Mouse (Mus musculus): ENCODE data around the gene Atp7a.

Atp7a gene

DNA sequence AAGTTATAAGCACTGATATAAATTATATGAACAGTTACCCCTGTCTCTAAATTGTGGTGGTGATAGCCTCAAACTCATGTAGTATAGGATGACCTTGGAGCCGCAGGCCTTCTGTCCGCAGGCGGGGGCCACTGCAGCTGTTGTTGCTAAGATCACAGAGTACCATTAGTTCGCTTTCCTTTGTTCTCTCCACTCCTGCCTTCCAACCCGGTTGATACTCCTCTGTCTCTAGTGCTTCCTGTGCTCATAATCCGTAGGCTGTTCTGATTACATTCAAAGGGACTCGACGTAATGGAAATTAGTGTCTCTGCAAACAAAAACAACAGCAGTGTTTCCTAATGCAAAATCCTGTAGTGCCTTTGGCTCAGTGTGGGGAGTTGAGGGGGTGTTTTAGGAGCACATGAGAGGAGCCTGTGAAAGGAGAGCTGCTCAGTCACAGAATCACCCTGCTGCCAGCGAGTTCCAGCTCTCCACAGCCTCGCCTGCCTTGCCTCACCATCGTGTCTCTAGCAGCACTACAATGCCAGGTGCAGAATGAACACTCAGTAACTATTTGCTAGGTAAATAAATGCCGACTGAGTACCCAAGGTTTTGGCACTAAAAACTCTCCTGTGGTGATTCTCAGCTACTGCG is 53.9 kb downstream of the Atp7a start:
- no peak for DNase-seq (ENCODE audit: low spot score in 2 of 2)

DNA sequence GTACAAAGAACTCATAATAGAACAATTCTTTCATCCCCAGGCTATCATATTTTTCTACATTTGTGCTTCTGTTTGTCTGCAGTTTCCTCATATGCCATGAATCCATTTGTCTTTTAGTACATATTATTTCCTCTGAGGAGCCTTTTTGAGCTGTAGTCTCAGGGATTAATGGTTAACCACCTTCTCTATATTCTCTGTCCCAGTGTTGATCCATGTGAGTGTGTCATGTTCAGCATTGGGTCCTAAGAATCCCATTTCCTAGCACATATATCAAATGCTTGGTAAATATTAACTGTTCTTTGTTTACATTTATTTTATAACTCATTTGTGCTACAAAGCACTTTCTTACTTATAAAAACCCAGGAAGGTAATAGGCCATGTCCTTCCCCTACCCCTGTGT is 55.4 kb downstream of the Atp7a start:
- no peak for DNase-seq (ENCODE audit: low spot score in 2 of 2)

DNA sequence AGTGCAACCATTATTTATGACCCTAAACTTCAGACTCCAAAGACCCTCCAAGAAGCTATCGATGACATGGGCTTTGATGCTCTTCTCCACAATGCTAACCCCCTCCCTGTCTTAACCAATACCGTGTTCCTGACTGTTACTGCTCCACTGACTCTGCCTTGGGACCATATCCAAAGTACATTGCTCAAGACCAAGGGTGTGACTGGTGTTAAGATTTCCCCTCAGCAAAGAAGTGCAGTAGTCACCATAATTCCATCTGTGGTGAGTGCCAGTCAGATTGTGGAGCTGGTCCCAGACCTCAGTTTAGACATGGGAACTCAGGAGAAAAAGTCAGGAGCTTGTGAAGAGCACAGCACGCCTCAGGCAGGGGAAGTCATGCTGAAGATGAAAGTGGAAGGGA is 58.1 kb downstream of the Atp7a start:
- no peak for DNase-seq (ENCODE audit: low spot score in 2 of 2)

DNA sequence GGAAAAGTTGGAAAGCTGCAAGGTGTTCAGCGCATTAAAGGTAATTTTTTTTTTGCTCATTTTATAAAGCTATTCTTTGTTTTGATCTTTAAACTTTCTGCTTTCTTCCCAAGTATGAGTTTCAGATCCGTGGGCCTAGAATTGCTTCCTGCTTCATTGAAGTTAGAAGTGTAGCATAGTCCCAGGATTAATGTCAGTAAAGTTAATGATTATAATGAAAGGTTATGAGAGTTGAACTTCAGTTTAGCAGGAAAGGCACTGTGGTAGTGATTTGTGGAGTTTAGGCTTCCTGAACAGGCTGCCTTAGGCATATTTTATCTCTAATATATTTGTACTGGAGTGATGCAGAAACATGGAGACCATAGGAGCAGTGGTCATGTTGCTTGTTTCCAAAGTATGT is 58.5 kb downstream of the Atp7a start:
- DNase-seq (ENCODE audit: low spot score in 2 of 2), result no peak

DNA sequence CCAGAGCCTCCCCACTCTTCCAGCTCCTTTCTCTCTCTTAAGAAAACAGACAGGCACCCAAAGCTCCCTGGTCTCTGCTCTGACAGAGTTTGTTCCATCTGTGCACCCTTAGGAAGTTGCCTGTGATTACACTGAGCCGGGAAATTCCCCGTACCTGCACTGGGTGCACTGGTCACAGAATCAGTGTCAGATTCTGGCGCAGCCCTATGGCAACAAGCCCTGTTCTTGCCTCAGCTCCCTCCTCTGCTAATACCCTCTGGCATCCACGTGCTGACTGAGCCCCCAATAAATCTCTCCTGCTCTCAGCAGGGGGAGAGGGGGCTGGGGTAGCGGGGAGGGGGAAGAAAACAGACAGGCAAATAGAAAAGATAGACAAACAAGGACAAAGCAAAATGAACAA is 65.9 kb downstream of the Atp7a start:
- no peak for DNase-seq (ENCODE audit: low spot score in 2 of 2)

DNA sequence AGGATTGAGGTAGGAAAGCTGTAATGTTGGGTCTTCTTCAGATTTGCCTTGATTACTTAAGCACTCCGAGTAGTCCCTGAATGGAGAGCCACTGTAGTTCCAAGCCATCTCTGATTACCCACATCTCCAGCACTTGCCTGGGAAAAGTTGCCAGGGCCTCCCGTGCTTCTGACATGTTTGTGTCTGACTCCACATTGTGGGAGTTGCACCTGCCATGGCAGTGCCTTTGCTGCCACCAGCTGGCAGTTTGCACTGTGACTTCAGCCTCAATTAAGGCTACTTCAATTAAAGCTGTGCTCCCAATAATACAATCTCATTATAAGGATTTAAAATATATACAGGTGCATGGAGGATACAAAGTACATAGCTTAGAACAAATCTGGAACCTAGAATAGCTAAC is 78.4 kb downstream of the Atp7a start:
- peak in 1 of 2 experiments; percentile 2 for DNase-seq (ENCODE audit: low spot score in 2 of 2)

DNA sequence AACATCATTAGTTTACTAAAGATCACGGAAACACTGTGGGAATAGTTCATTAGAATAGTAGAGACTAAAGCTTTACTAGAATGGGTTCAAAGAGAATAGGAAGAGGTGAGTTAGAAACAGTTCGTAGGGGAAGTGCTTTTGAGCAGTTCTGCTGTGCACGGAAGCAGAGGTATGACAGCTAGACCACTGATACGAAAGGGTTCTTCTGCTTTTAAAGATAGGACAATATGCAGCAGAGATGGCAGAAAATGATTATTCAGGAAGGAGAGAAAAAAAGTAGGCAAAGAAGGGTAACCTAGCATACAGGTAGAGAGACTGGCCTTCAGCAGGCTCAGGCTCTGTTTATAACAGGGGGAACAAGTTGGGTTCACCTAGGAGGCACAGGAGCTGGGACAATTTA is 86.8 kb downstream of the Atp7a start:
- DNase-seq (ENCODE audit: low spot score in 2 of 2), result no peak

DNA sequence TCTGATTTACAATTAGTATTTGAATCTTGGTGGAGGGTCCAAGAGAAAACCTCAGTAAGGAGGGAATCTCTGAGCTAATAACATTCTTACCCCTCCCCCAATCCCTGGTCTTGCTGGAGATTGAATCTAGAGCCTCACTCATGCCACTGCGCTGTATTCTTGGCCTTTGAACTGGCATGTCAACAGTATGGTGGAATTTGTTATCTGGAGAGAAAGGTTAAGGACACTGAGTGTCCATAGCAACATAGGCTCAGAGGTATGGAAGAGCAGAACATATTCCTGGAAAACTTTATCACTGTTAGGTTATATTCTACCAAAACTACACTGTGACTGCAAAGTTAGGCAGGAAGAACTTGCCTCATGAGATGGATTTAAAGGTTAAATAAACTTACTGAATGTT is 87.6 kb downstream of the Atp7a start:
- no peak for DNase-seq (ENCODE audit: low spot score in 2 of 2)

DNA sequence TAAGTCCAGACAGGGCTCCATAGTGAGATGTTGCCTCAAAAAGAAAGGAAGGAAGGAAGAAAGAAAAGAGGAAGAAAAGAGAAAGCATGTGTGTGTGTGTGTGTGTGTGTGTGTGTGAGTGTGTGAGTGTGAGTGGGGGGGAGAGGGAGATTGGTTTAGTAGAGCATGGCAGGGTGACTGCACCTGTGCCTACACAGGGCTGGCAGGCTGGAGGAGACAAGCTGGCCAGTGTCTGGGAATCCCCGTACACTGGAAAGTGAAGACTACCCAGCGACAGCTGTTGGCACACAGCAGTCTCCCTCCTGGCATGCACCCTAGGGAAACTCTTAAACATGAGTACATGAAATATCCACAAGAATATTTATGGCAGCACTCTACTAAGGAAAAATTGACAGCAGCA is 95.7 kb downstream of the Atp7a start:
- DNase-seq (ENCODE audit: low spot score in 2 of 2), result no peak

DNA sequence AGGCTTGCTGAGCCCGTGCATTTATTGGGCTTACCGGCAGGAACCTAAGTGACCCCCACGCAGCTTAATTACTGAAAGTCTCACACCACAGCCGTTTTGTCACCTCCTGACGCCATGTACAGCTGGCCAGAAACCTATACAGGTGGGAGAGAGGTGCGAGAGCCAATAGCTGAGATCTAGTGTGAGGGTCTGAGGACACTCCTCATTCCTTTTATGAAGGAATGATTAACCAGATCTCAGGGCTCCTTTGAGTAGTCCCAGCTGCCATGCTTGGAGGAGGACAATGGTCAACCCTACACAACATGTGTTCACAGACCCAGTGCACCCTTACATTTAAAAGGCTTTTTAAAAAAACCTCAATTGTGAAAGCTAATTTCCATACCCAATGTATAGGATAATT is 101.2 kb downstream of the Atp7a start:
- DNase-seq (ENCODE audit: low spot score in 2 of 2), result no peak

DNA sequence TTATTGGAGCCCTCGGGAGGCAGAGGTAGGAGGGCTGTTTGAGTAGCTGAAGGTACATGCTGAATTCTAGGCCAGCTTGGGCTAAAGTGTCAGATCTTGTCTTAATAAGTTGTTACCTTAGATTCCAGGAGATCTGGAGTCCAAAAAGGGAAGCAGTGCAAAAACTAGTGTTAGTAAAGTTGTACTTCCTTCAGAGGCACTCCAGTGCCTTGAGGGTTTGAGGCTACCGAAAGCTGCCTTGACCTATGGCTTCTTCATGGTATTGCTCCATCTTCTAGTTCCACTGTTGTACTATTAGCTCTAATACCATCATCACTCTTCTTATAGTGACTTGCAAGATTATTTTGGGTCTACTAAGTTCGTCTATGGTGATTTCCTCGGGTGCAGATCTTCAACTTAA is 102.8 kb downstream of the Atp7a start:
- no peak for DNase-seq (ENCODE audit: low spot score in 2 of 2)

DNA sequence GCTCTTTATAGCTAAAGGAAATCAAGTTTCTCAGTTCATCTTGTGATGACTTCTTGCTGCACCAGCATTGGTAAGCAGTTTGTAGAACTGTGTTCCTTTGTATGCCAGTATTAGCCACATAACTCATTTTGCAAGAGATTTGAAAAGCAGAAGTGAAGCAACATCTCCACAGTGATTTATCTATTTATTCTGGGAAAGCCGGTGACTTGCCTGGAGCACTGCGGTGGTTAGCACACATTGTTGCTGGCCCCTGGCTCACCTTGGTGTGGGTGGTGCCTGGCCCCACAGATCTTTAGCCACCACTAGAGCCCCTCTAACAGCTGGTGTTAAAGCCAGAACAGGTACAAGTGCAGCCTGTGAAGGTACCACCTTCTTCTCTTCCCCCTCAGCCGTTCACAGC is 107.8 kb downstream of the Atp7a start:
- DNase-seq (ENCODE audit: low spot score in 2 of 2), result no peak

DNA sequence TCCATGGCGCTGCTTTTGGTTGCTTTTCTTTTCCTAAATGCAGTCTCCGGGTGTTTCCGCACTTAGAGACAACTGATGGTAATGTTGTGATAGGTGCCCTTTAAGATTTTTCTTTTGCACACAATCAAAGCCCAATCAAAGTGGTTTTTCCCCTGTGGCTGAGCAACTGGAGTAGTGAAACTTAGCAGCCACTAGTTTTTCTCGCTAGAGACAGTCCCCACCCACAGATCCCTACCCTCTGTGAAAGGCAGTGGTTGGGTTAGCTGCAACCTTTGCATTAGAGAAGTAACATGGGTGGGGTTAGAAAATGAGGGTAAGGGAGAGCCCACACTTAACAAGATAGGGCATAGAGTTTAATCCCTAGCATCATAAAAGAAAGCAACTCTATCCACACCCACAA is 108.4 kb downstream of the Atp7a start:
- DNase-seq (ENCODE audit: low spot score in 2 of 2), result no peak

DNA sequence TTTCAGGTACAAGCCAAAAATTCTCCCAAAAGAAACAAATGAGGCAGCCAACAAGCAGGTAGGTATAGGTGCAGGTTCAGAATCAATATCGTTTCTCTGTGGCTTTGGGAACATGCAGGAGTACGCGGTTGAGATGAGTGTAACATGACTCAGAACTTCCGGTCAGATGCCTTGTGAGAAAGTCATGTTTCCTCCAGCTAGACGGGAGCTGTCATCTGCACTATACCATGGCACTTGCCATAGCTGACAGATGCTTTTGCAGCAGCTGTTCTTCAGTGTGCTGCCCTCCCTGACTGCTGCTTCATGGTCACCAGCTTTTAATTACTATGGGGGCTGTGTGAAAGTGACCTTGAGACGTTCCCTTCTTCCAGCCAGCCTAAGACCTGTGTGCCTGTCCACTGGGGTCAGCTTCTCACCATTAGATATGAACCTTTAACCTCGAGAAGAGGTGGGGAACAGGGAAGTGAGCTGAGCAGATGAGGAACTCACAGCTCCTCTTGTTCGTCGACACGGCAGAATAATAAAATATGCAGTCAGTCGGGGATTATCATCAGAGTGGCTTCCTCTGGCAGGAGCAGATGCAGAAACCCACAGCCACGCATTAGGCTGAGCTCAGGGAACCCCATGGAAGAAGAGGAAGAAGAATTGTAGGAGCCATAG is 109.0 kb downstream of the Atp7a start:
- DNase-seq (ENCODE audit: low spot score in 2 of 2), result peak in 1 of 2 experiments; percentile 2

DNA sequence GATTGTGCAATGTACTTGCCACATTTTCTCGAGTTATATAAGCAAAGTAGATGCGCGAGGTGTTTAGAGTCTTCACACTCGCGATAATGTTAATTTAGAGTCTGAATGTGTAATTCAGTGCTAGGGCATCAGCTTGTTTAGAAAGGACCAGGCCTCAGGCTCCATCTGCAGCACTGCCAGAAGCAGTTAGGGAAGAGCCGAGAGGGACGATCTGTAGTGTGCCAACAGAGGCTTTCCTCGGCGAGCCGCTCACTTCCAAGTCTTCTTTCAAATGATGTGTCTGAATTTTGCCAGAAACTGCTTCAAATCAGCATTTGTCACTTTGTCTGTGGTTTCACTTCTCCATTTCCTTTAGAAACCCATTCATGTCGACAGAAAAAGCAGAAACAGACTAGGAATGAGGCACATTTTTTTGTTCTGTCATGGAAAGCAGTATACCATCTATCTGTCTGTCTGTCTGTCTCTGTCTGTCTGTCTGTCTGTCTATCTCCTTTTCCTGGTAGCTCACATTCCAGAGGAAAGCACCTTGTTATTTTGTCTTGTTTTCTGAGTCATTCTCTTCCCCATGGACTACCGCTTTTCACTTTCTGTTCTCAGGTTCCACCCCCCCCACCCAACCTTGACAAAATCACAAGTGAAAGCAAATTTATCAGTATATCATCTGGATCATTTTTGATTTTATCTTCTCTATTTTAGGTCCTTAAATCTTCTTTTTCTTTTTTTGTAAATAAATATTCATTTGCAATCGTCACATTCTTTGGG is 112.4 kb downstream of the Atp7a start:
- DNase-seq (ENCODE audit: low spot score in 2 of 2), result no peak

DNA sequence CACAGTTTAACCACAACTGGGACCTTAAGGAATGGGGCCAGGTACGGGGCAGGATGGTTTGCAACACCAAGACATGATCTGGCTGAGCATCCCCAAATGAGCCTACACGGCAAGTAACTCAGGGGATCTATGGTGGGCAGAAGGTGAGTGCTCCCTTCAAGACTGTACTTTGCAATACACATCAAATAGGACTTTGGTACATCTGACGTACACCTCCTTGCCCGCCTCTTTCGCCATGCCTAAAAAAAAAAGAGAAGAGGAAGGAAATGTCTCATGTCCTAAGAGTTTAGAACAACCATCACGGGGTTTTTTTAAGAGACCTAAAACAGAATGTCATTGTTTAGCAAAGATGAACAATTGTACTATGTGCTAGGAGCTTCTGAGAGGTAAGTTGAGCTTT is 115.9 kb downstream of the Atp7a start, which contains the start of gene Tlr13:
Gene Tlr13 (plus strand): TSS at position 269 of the 400 bp plus-strand sequence.
- no peak for DNase-seq (ENCODE audit: low spot score in 2 of 2)

DNA sequence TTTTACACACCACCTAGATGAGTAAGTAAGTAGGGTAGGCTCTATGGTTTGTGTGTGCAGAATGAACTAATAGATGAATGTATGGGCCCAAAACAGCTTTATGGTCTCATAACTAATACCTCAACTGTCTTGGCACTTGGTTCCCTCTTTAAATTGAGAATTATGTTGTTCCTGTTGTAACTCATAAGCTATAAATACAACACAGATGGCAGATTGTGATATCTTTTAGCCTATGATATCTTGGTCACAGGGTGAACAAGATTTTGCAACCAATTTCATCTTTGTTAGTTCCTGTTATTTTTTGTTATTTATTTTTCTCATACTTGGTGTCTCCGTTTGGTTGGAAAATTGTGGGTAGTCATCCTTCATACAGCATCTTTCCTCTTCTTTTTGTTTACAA is 121.1 kb downstream of the Atp7a start:
- DNase-seq (ENCODE audit: low spot score in 2 of 2), result no peak

DNA sequence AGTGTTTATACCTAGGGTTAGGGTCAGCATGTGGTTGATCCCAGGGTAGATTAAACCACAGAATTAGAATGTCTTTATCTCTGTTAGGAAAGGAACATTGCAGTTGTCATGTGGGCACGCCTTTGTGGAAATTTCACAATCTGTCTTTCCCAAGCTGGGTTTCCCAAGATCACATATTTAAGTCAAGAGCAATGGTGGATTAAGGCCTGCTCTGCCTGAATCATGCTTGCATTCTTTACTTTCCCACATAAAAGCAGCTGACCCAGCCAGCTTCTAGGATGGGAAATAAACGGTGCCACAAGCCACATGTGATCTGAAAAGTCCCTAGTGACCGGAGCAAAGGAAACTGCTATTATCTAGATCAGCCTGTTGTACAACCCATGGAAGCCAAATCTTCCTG is 122.4 kb downstream of the Atp7a start:
- DNase-seq (ENCODE audit: low spot score in 2 of 2), result no peak

DNA sequence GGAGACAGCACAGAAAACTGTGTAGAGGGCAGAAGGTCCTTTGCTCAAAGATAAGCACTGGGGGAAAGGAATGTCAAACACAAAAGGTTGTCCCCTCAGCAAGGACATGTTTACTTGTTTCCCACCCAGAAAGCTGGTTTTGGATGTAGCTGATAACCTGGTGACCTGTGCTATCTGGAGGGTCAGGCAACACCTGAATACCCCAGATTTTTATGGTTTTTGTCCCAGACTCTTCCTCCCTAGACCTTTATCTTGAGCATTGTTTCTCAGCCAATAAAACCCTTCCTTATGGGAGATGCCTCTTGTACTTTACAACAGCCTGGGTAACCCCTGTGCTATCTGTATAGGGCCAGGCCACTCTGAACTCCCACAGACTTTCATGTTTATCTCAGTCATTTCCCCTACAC is 127.1 kb downstream of the Atp7a start:
- DNase-seq (ENCODE audit: low spot score in 2 of 2), result no peak

DNA sequence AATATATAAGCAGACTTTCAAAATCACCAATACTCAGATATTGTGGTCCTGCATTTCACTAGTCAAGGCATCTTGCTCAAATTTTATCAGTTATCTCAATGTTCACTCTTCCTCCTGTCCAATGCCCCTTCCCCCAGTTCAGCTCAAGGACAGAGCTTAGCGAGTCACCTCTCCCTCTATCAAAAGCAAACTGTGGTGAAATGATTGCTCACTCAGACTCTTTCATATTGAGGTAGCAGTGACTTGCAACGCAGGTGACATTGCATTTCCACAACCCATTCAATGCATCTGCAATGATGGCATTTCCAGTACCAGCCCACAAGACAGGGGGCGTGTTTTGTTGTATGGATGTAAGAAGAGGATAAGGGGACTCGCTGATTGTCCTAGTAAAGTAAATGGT is 128.8 kb downstream of the Atp7a start:
- no peak for DNase-seq (ENCODE audit: low spot score in 2 of 2)

DNA sequence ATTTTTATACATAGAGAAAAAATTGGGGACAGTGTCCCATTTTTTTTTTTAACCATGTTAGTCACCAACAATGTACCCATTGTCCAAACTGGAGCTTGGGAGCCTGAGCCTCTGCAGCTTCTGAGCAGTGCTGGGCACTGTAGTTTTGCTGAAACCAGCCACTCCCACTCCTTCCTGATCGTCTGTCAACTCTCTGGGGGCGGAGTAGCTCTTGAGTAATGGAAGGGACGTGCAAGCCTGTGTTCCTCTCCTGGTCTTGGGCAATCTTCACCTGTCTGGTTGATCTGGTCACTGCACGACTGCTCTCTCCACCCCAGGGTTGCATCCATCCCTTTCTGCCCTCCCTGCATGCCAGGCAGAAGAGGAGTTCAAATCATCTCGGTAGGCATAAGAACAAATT is 136.9 kb downstream of the Atp7a start:
- DNase-seq (ENCODE audit: low spot score in 2 of 2), result no peak

DNA sequence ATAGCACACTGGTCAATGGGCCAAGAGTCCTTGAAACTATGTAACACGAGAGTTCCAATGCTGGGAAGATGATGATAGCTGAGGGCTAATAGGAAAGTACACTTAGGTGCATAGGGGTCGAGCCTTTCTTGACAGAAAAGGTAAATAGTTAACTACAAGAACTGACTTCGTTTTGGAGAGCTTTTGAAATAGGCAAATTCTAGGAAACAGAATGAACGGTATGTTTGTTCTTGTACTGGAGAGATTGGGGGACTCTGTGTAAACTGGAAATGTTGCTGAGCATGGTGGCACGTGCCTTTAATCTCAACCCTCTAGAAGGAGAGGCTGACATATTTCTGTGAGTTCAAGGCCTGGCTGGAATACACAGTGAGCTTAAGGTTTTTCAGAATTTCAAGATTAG is 137.5 kb downstream of the Atp7a start:
- no peak for DNase-seq (ENCODE audit: low spot score in 2 of 2)

DNA sequence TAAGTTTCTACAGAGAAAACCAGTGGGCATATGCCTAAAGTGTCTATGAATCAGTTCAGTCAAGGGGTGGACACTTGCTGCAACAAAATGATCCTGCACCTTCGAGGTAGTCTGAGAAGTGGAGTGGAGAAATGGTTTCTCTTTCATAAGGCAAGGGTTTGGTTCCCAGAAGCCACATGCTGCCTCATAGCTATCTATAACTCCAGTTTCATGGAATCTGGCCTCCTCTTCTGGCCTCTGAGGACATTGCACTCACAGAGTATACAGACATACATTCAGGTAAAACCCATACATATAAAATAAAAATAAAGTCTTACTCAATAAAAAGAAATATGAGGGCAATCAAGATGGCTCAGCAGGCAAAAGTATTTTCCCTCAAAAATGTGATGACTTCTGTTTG is 138.0 kb downstream of the Atp7a start:
- no peak for DNase-seq (ENCODE audit: low spot score in 2 of 2)

All from thymus, postnatal 10 days (tissue).